Mouse (Mus musculus) large intestine, adult 2 months (tissue): ENCODE data around the gene Ankk1. TPM values are rescaled to one million over a fixed set of nuclear protein-coding genes. Genes with fewer than 3 reads are reported as not detected.
A peak's percentile ranks its signal among the peaks of the same experiment; 100 is the strongest.

Experiments
- DNase-seq: peaks from one replicate; pipeline ENCODE4 v3.0.0-alpha.2; 2012; ENCODE audit warnings: low read depth, low spot score
- WGBS: fragments of 180-500 bp; shearing (Covaris S2); methylation state at CpG from one replicate; pipeline ENCODE4 v1.1.7; 2018; 5-methylcytosine and 5-hydroxymethylcytosine counted together
- polyA plus RNA-seq: library from polyadenylated mRNA; depleted of rRNA; stranded (reverse); fragments of >200 nt; gene quantifications from 2 replicates; pipeline ENCODE4 v1.2.3, GENCODE M21; 2012; rRNA removed

Ankk1 gene
- polyA plus RNA-seq, 1 experiment = not detected

GRCm38 (mm10) chr9:49365763-49366162 lies 61.1 kb downstream of the Ankk1 start:
- peak; percentile 22 for DNase-seq
- WGBS = 6% methylated on average over 5 of the region's 5 CpGs

Other genes with a start within 250 kb of the Ankk1 start
- not detected in 2 replicates for gene Gm4894, start 176.5 kb downstream of the Ankk1 start, polyA plus RNA-seq
- not detected in 2 replicates for gene Drd2, start 86.4 kb downstream of the Ankk1 start, polyA plus RNA-seq
- gene Ttc12, start 59.2 kb upstream of the Ankk1 start, polyA plus RNA-seq = 0.53 and 0.55 TPM in 2 replicates